Mouse (Mus musculus): ENCODE measurements around the gene Cit.
A peak's percentile ranks its signal among the peaks of the same experiment; 100 is the strongest.

The Cit gene

GRCm38 (mm10) chr5:115915481-115915880 is 70.4 kb downstream of the Cit start:
- DNase-seq (ENCODE audit: low spot score), result no peak

- DNase-seq (ENCODE audit: low spot score), result no peak
Measured at GRCm38 (mm10) chr5:115917960-115918359, 72.9 kb downstream of the Cit start.

- no peak for DNase-seq (ENCODE audit: low spot score)
Measured at GRCm38 (mm10) chr5:115918597-115919351, 73.7 kb downstream of the Cit start.

GRCm38 (mm10) chr5:115921990-115922389 is 76.9 kb downstream of the Cit start:
- no peak for DNase-seq (ENCODE audit: low spot score)

- DNase-seq (ENCODE audit: low spot score), result no peak
Measured at GRCm38 (mm10) chr5:115924946-115925345, 79.9 kb downstream of the Cit start.

- no peak for DNase-seq (ENCODE audit: low spot score)
Measured at GRCm38 (mm10) chr5:115928786-115929507, 83.9 kb downstream of the Cit start.

- DNase-seq (ENCODE audit: low spot score), result no peak
Measured at GRCm38 (mm10) chr5:115932325-115932724, 87.2 kb downstream of the Cit start.

GRCm38 (mm10) chr5:115936851-115937250 is 91.8 kb downstream of the Cit start:
- no peak for DNase-seq (ENCODE audit: low spot score)

- no peak for DNase-seq (ENCODE audit: low spot score)
Measured at GRCm38 (mm10) chr5:115937566-115937965, 92.5 kb downstream of the Cit start.

GRCm38 (mm10) chr5:115938999-115939398 is 93.9 kb downstream of the Cit start:
- no peak for DNase-seq (ENCODE audit: low spot score)

- no peak for DNase-seq (ENCODE audit: low spot score)
Measured at GRCm38 (mm10) chr5:115942389-115942788, 97.3 kb downstream of the Cit start.

GRCm38 (mm10) chr5:115944791-115945490 is 99.9 kb downstream of the Cit start:
- DNase-seq (ENCODE audit: low spot score), result peak; percentile 6

GRCm38 (mm10) chr5:115947622-115948353 is 102.7 kb downstream of the Cit start:
- DNase-seq (ENCODE audit: low spot score), result no peak

GRCm38 (mm10) chr5:115950936-115951335 is 105.9 kb downstream of the Cit start:
- no peak for DNase-seq (ENCODE audit: low spot score)

- DNase-seq (ENCODE audit: low spot score), result no peak
Measured at GRCm38 (mm10) chr5:115953173-115953572, 108.1 kb downstream of the Cit start.

GRCm38 (mm10) chr5:115954084-115954483 is 109.0 kb downstream of the Cit start:
- no peak for DNase-seq (ENCODE audit: low spot score)

- no peak for DNase-seq (ENCODE audit: low spot score)
Measured at GRCm38 (mm10) chr5:115954549-115954948, 109.5 kb downstream of the Cit start.

- DNase-seq (ENCODE audit: low spot score), result no peak
Measured at GRCm38 (mm10) chr5:115955131-115955530, 110.1 kb downstream of the Cit start.

GRCm38 (mm10) chr5:115956048-115956447 is 111.0 kb downstream of the Cit start:
- DNase-seq (ENCODE audit: low spot score), result no peak

- no peak for DNase-seq (ENCODE audit: low spot score)
Measured at GRCm38 (mm10) chr5:115957177-115957576, 112.1 kb downstream of the Cit start.

- no peak for DNase-seq (ENCODE audit: low spot score)
Measured at GRCm38 (mm10) chr5:115958344-115958743, 113.3 kb downstream of the Cit start.

GRCm38 (mm10) chr5:115958814-115959213 is 113.7 kb downstream of the Cit start:
- no peak for DNase-seq (ENCODE audit: low spot score)

Data from embryo, embryonic 10.5 days (tissue).